Mouse (Mus musculus): ENCODE data around the gene Rab14. TPM values are rescaled to one million over a fixed set of nuclear protein-coding genes. Genes with fewer than 3 reads are reported as not detected.
A peak's percentile ranks its signal among the peaks of the same experiment; 100 is the strongest.

The Rab14 gene
- polyA plus RNA-seq (2015; fragmentation: Nextera tagmentation; extraction: Ambion mirVana): 434 and 473 TPM in 2 replicates

DNA sequence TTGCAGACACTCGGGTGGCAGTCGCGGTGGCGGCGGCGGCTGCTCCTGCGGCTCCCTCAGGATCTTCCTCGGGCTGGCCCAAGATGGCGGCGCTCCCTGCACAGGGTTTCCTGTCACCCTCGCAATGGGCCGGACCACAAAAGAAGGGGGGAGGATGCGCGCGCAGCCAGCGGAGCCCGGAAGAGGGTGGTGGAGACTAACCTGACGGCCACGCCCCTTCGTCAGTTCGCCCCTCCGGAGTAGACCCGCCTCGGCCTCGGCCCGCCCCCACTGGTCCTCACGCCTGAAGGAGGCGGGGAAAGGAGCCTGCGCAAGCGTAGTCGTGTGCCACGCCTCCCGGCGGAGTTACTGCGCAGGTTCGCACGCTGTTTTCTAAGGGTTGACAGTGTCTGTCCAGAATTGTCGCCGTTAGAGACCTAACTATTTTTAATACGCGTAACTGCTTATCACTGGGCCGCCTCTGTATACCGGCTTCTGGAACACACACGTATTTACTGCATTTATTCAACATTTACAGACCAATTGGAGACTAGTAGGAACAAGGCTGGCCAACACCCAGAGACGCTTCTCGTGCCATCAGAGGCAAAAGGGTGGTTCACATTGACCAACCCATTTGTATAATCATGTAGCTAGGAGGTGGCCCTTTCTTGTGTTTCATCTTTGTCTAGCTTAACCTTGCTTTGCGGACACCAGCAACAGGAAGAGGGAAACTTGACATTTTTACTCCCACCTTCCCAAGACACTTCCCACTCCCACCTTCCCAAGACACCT lies at the start of gene Rab14:
Gene Rab14, minus strand, starts transcription at position 223 of the 771 bp plus-strand sequence.
- no peaks in the 10 kb centered on the region for H3K27me3 ChIP-seq (replicated peaks; ENCODE audit: insufficient read depth, low read length)
- H3K27ac ChIP-seq (ENCODE audit: low read length): peak within 1 kb of the TSS; percentile 99
- DNase-seq (ENCODE audit: low spot score): peak; percentile 100
- no peaks in the 10 kb centered on the region; the same call in 1 of the 2 replicates for H3K4me1 ChIP-seq (ENCODE audit: insufficient read depth, low read depth, low read length)
- peak within 1 kb of the TSS; percentile 76 for H3K4me2 ChIP-seq (replicated peaks; ENCODE audit: low read depth, low read length)
- peak within 1 kb of the TSS; percentile 98 for H3K4me3 ChIP-seq (ENCODE audit: low read depth, low read length)
- H3K36me3 ChIP-seq (ENCODE audit: insufficient read depth, low read length): no peaks in the 10 kb centered on the region
- WGBS: under 1% methylated on average over 36 of the region's 47 CpGs
- TF ChIP-seq CTCF (IDR thresholded peaks at IDR 0.05) (peak; percentile 36), EP300 (IDR thresholded peaks at IDR 0.05) (no peak)
- H3K9me3 ChIP-seq (ENCODE audit: low read length): no peaks in the 10 kb centered on the region
- H3K9ac ChIP-seq (replicated peaks; ENCODE audit: low read depth): peak within 1 kb of the TSS; percentile 98
- ATAC-seq: peak; percentile 97

DNA sequence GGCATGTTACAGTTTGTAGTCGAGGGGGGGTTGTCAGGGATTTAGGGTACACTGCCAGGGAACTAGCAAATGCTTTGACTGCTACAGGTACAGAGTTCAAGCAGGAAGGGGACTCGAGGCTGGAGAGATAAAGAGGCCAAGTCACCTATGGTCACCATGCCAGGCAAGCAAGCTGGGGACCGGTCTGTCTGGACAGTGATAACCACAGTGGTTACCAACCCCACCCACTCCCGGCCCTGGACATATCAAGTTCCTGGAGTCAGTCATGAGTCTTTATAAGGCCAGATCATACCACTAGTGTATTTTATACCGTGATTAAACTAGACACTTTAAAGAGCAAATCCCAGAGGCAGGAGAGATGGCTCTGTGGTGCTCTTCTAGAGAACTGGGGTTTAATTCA lies 46.8 kb upstream of the Rab14 start:
- no peak overlapping the region for H3K27ac ChIP-seq (ENCODE audit: low read length)
- WGBS: 51% methylated on average over 5 of the region's 5 CpGs
- no peaks in the 10 kb centered on the region for H3K27me3 ChIP-seq (replicated peaks; ENCODE audit: insufficient read depth, low read length)
- no peak overlapping the region for H3K4me2 ChIP-seq (replicated peaks; ENCODE audit: low read depth, low read length)
- no peaks in the 10 kb centered on the region for H3K9me3 ChIP-seq (ENCODE audit: low read length)
- DNase-seq (ENCODE audit: low spot score): no peak
- H3K36me3 ChIP-seq (ENCODE audit: insufficient read depth, low read length): no peaks in the 10 kb centered on the region
- H3K9ac ChIP-seq (replicated peaks; ENCODE audit: low read depth): no peak overlapping the region
- ATAC-seq: no peak
- no peak for TF ChIP-seq EP300 (IDR thresholded peaks at IDR 0.05)
- no peak for TF ChIP-seq CTCF (IDR thresholded peaks at IDR 0.05)
- no peak overlapping the region for H3K4me3 ChIP-seq (ENCODE audit: low read depth, low read length)
- no peaks in the 10 kb centered on the region for H3K4me1 ChIP-seq (ENCODE audit: insufficient read depth, low read depth, low read length)

DNA sequence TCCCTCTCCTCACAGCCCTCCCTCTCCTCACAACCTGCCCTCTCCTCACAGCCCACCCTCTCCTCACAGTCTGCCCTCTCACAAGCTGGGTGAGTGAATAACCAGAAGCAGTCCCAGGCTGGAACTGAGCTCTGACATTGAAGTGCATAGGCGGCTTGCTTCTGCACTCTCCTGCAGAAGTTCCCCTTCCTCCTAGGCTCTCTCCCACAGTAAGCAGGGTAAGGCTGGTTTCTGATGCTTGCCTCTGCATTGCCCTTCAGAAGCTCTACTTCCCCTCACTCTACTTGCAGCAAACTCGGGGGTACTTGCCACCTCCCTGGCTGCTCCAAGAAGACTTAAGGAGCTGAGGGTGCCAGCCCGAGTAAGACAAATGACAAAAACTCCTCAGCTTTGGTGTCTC lies 43.3 kb upstream of the Rab14 start:
- no peaks in the 10 kb centered on the region for H3K4me1 ChIP-seq (ENCODE audit: insufficient read depth, low read depth, low read length)
- no peaks in the 10 kb centered on the region for H3K27me3 ChIP-seq (replicated peaks; ENCODE audit: insufficient read depth, low read length)
- no peak overlapping the region for H3K9ac ChIP-seq (replicated peaks; ENCODE audit: low read depth)
- no peaks in the 10 kb centered on the region for H3K36me3 ChIP-seq (ENCODE audit: insufficient read depth, low read length)
- DNase-seq (ENCODE audit: low spot score) (no peak), ATAC-seq (no peak)
- H3K4me3 ChIP-seq (ENCODE audit: low read depth, low read length): no peak overlapping the region
- WGBS: 36% methylated on average over 3 of the region's 3 CpGs
- no peak for TF ChIP-seq EP300 (IDR thresholded peaks at IDR 0.05)
- no peak for TF ChIP-seq CTCF (IDR thresholded peaks at IDR 0.05)
- no peaks in the 10 kb centered on the region for H3K9me3 ChIP-seq (ENCODE audit: low read length)
- no peak overlapping the region for H3K4me2 ChIP-seq (replicated peaks; ENCODE audit: low read depth, low read length)
- no peak overlapping the region for H3K27ac ChIP-seq (ENCODE audit: low read length)

DNA sequence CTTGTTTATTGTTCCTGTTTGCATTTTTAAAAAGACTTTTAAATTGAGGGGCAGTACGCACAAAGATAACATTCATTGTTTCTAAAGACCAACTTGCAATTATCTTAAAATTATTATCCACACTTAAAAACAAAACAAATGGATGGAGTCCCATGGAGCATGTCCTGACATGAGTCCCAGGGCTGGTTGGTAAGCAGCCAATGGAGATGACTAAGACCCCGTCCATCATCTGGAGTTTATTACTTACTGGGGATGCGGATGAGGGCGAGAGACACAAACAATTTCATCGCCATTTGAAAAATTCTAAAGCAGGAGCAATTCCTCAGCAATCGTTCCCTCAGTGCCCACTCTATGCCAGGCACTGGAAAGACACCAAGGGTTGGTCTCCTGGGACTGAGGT lies 34.1 kb upstream of the Rab14 start:
- H3K27ac ChIP-seq (ENCODE audit: low read length): no peak overlapping the region
- no peak overlapping the region for H3K4me2 ChIP-seq (replicated peaks; ENCODE audit: low read depth, low read length)
- no peaks in the 10 kb centered on the region for H3K9me3 ChIP-seq (ENCODE audit: low read length)
- DNase-seq (ENCODE audit: low spot score): no peak
- TF ChIP-seq CTCF (IDR thresholded peaks at IDR 0.05) (no peak), EP300 (IDR thresholded peaks at IDR 0.05) (no peak)
- no peak overlapping the region for H3K4me3 ChIP-seq (ENCODE audit: low read depth, low read length)
- H3K27me3 ChIP-seq (replicated peaks; ENCODE audit: insufficient read depth, low read length): no peaks in the 10 kb centered on the region
- ATAC-seq: no peak
- H3K9ac ChIP-seq (replicated peaks; ENCODE audit: low read depth): no peak overlapping the region
- no peaks in the 10 kb centered on the region for H3K36me3 ChIP-seq (ENCODE audit: insufficient read depth, low read length)
- no peaks in the 10 kb centered on the region; the same call in 1 of the 2 replicates for H3K4me1 ChIP-seq (ENCODE audit: insufficient read depth, low read depth, low read length)
- 70% methylated on average over 6 of the region's 6 CpGs for WGBS

DNA sequence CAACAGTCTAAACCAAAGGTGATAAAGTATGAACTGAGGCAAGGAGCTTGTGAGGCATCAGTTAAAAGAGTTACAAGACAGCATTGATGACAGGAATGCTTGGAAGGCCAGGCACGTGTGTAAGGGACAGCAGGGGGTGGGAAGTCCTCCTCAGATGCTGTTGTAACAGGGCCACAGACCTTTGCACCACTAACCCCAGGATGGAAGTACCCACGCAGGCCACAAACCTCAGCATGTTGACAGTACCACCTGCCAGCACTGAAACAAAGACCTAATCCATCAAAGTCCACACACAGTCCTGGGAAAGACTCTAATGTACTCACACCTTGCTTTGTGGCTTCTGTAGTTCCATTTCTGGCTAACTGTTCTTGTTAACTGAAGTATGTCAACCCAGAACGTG lies 33.0 kb upstream of the Rab14 start:
- no peaks in the 10 kb centered on the region for H3K36me3 ChIP-seq (ENCODE audit: insufficient read depth, low read length)
- no peak for ATAC-seq
- no peak overlapping the region for H3K9ac ChIP-seq (replicated peaks; ENCODE audit: low read depth)
- no peak overlapping the region for H3K4me2 ChIP-seq (replicated peaks; ENCODE audit: low read depth, low read length)
- H3K9me3 ChIP-seq (ENCODE audit: low read length): no peaks in the 10 kb centered on the region
- DNase-seq (ENCODE audit: low spot score): no peak
- no peak overlapping the region for H3K27ac ChIP-seq (ENCODE audit: low read length)
- H3K4me3 ChIP-seq (ENCODE audit: low read depth, low read length): no peak overlapping the region
- H3K4me1 ChIP-seq (ENCODE audit: insufficient read depth, low read depth, low read length): no peaks in the 10 kb centered on the region; the same call in 1 of the 2 replicates
- no peaks in the 10 kb centered on the region for H3K27me3 ChIP-seq (replicated peaks; ENCODE audit: insufficient read depth, low read length)
- no peak for TF ChIP-seq CTCF (IDR thresholded peaks at IDR 0.05)
- no peak for TF ChIP-seq EP300 (IDR thresholded peaks at IDR 0.05)
- WGBS: 34% methylated on average over 3 of the region's 3 CpGs

DNA sequence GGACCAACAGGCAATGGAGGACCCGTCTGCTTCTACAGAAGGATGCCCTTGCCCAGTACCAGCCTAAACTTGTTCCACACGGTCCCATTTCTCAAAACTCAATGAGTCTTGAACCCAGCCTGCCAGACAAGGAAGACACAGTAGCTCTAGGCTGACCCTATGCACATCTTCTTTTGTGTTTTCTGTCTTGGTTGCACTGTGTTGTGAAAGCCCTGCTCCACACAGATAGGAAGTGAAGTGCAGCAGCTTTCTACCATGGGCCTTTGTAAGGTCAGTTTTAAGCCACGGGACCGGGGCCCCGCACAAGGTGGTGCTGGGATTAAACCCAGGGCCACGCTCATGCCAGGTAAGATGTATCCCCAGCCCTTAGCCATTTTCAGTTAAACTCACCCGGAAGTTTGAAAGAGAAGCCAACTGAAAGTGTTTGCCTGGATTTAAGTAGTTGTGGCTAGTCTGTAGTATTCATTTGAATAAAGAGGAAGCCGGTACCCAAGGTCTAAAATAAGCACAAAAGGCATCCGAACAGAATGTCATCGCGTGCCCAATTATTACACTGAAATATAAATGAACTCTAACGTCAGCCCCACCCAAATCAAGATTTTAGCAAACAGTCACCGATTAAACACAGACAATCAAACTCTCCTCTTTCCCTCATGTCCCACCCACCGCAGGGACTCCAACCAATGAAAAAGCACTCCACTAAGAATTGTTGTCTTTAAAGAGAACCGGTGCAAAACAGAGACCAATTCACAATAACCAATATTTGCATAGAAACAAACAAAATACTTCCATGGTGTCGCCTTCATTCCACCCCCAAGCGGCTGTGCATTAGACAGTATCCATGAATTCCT lies 31.9 kb upstream of the Rab14 start:
- H3K9me3 ChIP-seq (ENCODE audit: low read length): no peaks in the 10 kb centered on the region
- no peak overlapping the region for H3K27ac ChIP-seq (ENCODE audit: low read length)
- DNase-seq (ENCODE audit: low spot score) (no peak), ATAC-seq (no peak)
- no peaks in the 10 kb centered on the region for H3K4me1 ChIP-seq (ENCODE audit: insufficient read depth, low read depth, low read length)
- no peak overlapping the region for H3K9ac ChIP-seq (replicated peaks; ENCODE audit: low read depth)
- TF ChIP-seq EP300 (IDR thresholded peaks at IDR 0.05) (no peak), CTCF (IDR thresholded peaks at IDR 0.05) (no peak)
- H3K4me3 ChIP-seq (ENCODE audit: low read depth, low read length): no peak overlapping the region
- H3K36me3 ChIP-seq (ENCODE audit: insufficient read depth, low read length): no peaks in the 10 kb centered on the region
- WGBS: 58% methylated on average over 17 of the region's 17 CpGs
- H3K4me2 ChIP-seq (replicated peaks; ENCODE audit: low read depth, low read length): no peak overlapping the region
- no peaks in the 10 kb centered on the region for H3K27me3 ChIP-seq (replicated peaks; ENCODE audit: insufficient read depth, low read length)

Measured in lung, postnatal 0 days (tissue).